Mouse (Mus musculus): ENCODE results near the gene Plppr1. TPM values are rescaled to one million over a fixed set of nuclear protein-coding genes. Genes with fewer than 3 reads are reported as not detected.
"Not testable (repeated sequence)": the region's sequence is repeated elsewhere in the genome, so short reads cannot be mapped to it uniquely, and the experiment has no call there.

Gene Plppr1
- polyA plus RNA-seq, 1 experiment from 2014 or later = 5.0 TPM

DNA sequence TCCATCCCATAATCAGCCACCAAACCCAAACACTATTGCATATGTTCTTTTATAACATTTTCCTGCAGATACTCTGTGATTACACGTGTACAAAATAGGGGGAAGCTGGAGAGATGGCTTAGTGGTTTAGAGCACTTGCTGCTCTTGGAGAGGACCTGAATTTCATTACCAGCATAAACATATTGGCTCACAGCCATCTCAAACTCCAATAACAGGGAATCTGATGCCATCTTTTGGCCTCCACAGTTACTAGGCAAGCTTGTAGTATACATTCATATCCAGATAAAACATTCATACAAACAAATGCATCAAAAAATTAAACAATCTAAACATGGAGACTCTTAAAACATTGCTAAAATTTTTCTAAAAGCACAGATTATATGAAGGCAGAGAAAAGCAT lies 240.5 kb downstream of the Plppr1 start:
- no peaks in the 10 kb centered on the region for H3K4me1 ChIP-seq (replicated peaks)
- ATAC-seq (replicated peaks; ENCODE audit: insufficient number of reproducible peaks, insufficient read depth, low FRiP score, low read depth) = no peak
- H3K4me2 ChIP-seq = no peak overlapping the region
- H3K9ac ChIP-seq = no peak overlapping the region
- no peaks in the 10 kb centered on the region for H3K27me3 ChIP-seq
- H3K4me3 ChIP-seq = no peak overlapping the region
- no peaks in the 10 kb centered on the region for H3K9me3 ChIP-seq (replicated peaks)
- no peak overlapping the region for H3K27ac ChIP-seq
- 41% methylated on average over 1 of the region's 1 CpGs for WGBS
- H3K36me3 ChIP-seq = no peaks in the 10 kb centered on the region

DNA sequence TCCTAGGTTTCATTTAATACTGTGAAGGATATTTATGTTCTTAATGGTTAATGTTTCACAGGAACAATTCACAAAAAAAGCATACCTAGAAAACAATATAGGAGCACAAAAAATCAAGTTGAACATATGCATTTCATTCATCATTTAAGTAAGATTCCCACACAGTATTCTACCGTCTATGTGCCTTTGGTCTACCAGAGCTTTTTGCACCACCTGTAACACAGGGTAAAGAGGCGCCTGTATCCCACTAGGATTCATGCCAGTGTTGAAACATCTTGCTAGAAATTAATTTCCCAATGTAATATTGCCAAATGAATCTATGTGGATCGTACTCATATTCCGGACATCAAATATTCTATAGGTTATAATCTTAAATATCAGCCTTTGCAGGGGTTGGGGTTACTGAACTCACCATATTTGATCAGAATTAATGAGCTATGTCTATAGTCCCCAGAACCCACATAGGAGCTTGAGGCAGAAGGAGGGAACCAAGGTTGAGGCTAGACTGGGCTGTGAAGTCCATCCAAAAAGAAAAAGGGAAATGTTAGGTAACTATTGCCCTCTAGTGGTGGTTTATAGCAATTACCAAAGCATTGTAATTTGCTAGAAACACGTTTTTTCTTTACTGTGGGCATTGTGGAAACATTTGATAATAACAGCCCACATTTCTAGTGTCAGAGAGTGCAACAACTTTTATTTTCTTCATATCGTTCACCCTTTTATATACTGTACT lies 263.0 kb downstream of the Plppr1 start:
- 53% methylated on average over 6 of the region's 6 CpGs for WGBS

DNA sequence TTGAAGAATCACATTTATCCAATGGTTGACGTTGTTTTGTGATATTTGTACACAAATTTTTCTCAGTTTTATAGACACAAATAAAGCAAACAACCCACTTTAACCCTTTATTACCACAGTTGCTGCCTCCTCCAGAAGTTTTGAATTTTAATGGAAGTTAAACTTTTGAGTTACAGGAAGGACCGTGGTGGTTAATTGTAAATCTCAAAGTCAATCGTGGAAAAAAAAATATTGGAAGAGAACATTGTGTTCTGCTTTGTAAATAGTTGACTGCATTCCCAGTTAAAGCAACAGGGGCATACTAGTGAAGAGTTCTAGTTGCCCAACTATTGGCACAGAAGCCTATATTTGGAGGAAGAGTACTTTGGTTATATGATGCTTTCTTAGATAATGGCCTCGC lies 278.9 kb downstream of the Plppr1 start:
- H3K4me2 ChIP-seq; H3K36me3 ChIP-seq; H3K27me3 ChIP-seq; H3K4me1 ChIP-seq (replicated peaks); H3K9me3 ChIP-seq (replicated peaks); ATAC-seq (replicated peaks; ENCODE audit: insufficient number of reproducible peaks, insufficient read depth, low FRiP score, low read depth); H3K9ac ChIP-seq; H3K27ac ChIP-seq; H3K4me3 ChIP-seq: not testable (repeated sequence)
- 78% methylated on average over 3 of the region's 4 CpGs for WGBS

More for the DNA sequence above, 263.0 kb downstream of the Plppr1 start:
- no peak for ATAC-seq (replicated peaks; ENCODE audit: insufficient number of reproducible peaks, insufficient read depth, low FRiP score, low read depth)
- Histone ChIP-seq H3K9ac (no peak overlapping the region), H3K27me3 (no peaks in the 10 kb centered on the region), H3K4me1 (replicated peaks) (no peaks in the 10 kb centered on the region), H3K4me2 (no peak overlapping the region), H3K36me3 (no peaks in the 10 kb centered on the region), H3K9me3 (replicated peaks) (no peaks in the 10 kb centered on the region), H3K27ac (no peak overlapping the region), H3K4me3 (no peak overlapping the region)

DNA sequence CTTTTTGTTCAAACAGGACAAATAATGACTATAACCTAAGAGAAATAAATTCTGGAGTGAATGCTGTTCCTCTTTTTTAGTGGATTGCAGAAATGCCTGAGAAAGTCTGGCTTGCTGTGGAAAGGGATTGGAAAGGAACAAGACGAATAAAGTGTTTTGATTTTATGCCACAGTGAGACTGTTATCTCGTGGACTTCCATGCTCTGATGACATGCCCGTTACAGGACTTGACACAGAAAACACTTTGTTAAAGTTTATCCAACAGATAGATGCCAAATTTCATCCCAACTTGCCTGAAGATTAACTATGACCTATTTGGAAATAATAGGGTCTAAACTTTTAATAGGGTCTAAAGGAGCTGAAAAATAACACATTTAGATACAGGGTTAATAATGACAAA lies 281.0 kb downstream of the Plppr1 start:
- not testable (repeated sequence) for H3K27ac ChIP-seq; H3K9ac ChIP-seq; H3K27me3 ChIP-seq; H3K4me2 ChIP-seq; ATAC-seq (replicated peaks; ENCODE audit: insufficient number of reproducible peaks, insufficient read depth, low FRiP score, low read depth); H3K9me3 ChIP-seq (replicated peaks); H3K4me1 ChIP-seq (replicated peaks); H3K36me3 ChIP-seq; H3K4me3 ChIP-seq
- 42% methylated on average over 3 of the region's 3 CpGs for WGBS

DNA sequence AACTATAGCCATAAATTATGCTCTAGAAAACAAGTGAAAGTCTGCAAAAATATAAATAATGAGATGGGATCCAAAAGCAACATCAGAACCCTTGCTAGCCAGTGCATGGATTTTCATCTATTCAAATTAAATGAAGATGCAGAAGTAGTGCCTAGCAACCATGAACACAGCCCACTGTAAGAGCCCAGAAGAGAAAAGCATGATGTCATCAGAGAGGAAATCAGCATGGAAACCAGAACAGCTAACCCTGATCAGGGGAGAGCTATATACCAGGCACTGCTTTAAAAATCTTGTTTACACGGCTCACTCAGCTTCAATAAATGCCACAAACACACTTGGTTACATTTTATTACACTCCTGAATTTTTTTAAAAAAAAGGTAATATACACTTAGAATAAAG lies 288.9 kb downstream of the Plppr1 start:
- H3K27me3 ChIP-seq; H3K27ac ChIP-seq; H3K4me3 ChIP-seq; H3K9ac ChIP-seq; H3K4me1 ChIP-seq (replicated peaks); H3K36me3 ChIP-seq; ATAC-seq (replicated peaks; ENCODE audit: insufficient number of reproducible peaks, insufficient read depth, low FRiP score, low read depth); H3K9me3 ChIP-seq (replicated peaks); H3K4me2 ChIP-seq: not testable (repeated sequence)
- 65% methylated on average over 1 of the region's 1 CpGs for WGBS

DNA sequence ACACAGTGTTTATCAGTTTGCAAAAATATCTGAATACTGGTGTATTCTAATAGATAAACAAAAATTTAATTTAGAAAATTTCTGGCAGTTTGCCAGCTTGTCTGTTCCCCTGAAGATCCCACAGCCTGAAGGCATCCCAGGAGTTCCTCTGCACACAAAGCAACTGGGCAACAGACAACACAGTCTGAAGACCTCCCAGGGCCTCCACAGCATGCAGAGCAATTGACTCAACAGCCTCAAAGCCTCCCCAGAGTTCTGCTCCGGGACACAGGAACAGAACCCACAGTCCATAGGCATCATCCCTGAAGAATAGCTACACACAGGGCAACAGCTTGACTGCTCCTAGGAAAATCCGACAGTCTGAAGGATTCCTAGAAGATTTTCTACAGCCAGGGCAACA lies 289.6 kb downstream of the Plppr1 start:
- H3K9ac ChIP-seq = no peak overlapping the region
- H3K9me3 ChIP-seq (replicated peaks) = no peaks in the 10 kb centered on the region

DNA sequence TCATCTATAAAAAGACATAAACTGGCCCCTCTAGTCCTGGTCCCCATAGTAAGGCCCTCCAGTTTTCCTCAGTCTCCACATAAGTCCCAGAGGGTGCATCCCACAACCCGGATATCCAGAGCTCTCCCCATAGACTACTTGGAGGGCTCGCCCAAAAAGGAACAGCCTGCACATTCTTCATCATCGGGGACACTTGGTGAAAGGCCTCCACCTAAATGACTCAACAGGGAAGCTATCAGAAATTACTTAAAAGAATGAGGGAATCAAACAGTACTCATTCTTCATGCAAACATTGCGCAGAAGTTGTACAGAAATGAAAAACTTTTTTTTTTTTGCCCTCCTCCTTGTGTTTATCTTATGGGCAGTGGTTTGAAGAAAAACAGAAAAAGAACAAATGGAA lies 291.4 kb downstream of the Plppr1 start:
- H3K4me3 ChIP-seq = no peak overlapping the region
- H3K36me3 ChIP-seq = no peaks in the 10 kb centered on the region
- no peaks in the 10 kb centered on the region for H3K4me1 ChIP-seq (replicated peaks)
- WGBS = 82% methylated on average over 4 of the region's 4 CpGs
- H3K27me3 ChIP-seq = no peaks in the 10 kb centered on the region
- no peak overlapping the region for H3K4me2 ChIP-seq
- H3K9me3 ChIP-seq (replicated peaks) = no peaks in the 10 kb centered on the region
- no peak overlapping the region for H3K9ac ChIP-seq
- ATAC-seq (replicated peaks; ENCODE audit: insufficient number of reproducible peaks, insufficient read depth, low FRiP score, low read depth) = no peak
- no peak overlapping the region for H3K27ac ChIP-seq

More for the DNA sequence above, 289.6 kb downstream of the Plppr1 start:
- no peaks in the 10 kb centered on the region for H3K36me3 ChIP-seq
- H3K4me1 ChIP-seq (replicated peaks) = no peaks in the 10 kb centered on the region
- no peak overlapping the region for H3K4me3 ChIP-seq
- no peak overlapping the region for H3K27ac ChIP-seq
- H3K27me3 ChIP-seq = no peaks in the 10 kb centered on the region
- 71% methylated on average over 2 of the region's 2 CpGs for WGBS
- H3K4me2 ChIP-seq = no peak overlapping the region
- ATAC-seq (replicated peaks; ENCODE audit: insufficient number of reproducible peaks, insufficient read depth, low FRiP score, low read depth) = no peak

DNA sequence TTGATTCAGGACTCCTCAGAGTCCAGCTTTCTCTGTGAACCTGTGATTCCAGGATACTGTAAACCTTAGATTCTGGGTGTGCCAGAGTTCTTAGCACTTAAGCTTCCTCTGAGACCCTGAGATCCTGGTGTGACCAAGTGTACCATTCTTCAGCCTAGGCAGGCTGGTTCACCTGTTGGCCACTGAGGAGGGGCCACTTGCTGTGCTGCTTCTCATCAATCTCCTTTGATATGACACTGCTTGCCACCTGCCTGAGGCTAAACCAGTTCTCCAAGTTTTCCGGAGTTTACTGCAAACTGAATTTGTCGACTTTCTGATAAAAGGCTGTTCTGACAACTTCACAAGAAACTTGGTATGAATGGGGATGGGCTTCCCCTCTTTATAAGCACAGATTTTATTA lies 298.0 kb downstream of the Plppr1 start:
- H3K27ac ChIP-seq = no peak overlapping the region

DNA sequence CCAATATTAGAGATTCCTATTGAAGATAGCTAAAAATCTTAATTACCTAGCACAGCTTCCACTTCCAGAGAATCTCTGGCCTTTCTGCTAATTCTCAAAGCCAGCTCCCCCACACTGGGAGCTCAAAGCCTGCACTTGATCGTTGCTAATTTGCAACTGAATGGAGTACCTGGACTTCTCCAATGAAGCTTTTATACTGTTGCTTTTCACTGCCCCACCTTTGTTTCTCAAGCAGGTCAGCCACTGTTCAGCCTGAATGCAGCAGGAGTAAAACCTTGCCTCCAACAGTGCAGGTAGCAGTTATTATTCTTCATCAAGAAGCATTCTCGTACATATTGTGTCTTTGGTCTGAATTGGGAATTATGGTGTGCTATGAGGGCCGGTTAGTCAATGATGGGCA lies 309.0 kb downstream of the Plppr1 start:
- H3K4me2 ChIP-seq; H3K36me3 ChIP-seq; H3K27ac ChIP-seq; H3K9me3 ChIP-seq (replicated peaks); ATAC-seq (replicated peaks; ENCODE audit: insufficient number of reproducible peaks, insufficient read depth, low FRiP score, low read depth); H3K27me3 ChIP-seq; H3K4me3 ChIP-seq; H3K9ac ChIP-seq; H3K4me1 ChIP-seq (replicated peaks): not testable (repeated sequence)
- 77% methylated on average over 3 of the region's 3 CpGs for WGBS

More for the DNA sequence above, 298.0 kb downstream of the Plppr1 start:
- H3K4me3 ChIP-seq = no peak overlapping the region
- H3K9ac ChIP-seq = no peak overlapping the region
- H3K9me3 ChIP-seq (replicated peaks) = no peaks in the 10 kb centered on the region
- no peaks in the 10 kb centered on the region for H3K27me3 ChIP-seq
- no peak overlapping the region for H3K4me2 ChIP-seq
- ATAC-seq (replicated peaks; ENCODE audit: insufficient number of reproducible peaks, insufficient read depth, low FRiP score, low read depth) = no peak
- WGBS = 52% methylated on average over 2 of the region's 2 CpGs
- H3K36me3 ChIP-seq = no peaks in the 10 kb centered on the region
- H3K4me1 ChIP-seq (replicated peaks) = no peaks in the 10 kb centered on the region

DNA sequence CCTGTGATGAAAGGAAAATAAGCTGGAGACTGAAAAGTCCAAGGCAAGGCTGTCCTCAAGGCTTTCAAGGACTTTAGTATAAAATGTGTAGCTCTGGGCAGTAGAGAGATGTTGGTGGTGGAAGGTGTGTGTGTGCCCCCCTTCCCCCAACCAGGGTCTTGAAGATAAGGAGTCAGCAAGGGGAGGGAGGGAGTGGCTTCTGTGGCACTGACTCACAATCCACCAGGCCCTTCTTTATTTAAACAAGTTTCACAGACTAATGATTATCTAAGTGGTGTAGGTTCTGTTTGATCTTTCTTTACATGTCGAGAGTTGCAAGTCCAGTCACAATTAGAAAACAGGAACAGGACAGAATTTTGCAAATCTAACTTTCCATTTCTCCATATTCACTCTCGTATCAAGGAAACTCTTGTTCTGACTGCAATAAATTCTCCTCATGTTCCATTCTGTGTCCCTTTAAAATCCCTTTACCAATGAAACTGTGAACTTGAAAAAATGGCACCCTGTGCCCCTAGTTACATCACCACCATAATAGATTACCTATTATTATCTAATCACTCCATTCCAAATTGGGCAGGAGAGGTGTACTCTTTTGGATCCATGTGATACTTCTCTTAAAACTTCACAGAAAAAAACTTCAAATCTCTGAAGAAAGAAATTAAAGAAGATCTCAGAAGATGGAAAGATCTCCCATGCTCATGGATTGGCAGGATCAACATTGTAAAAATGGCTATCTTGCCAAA lies 324.7 kb downstream of the Plppr1 start:
- WGBS = 75% methylated on average over 2 of the region's 2 CpGs
- not testable (repeated sequence) for H3K36me3 ChIP-seq; ATAC-seq (replicated peaks; ENCODE audit: insufficient number of reproducible peaks, insufficient read depth, low FRiP score, low read depth); H3K27ac ChIP-seq; H3K4me2 ChIP-seq; H3K4me1 ChIP-seq (replicated peaks); H3K9me3 ChIP-seq (replicated peaks); H3K9ac ChIP-seq; H3K27me3 ChIP-seq; H3K4me3 ChIP-seq

DNA sequence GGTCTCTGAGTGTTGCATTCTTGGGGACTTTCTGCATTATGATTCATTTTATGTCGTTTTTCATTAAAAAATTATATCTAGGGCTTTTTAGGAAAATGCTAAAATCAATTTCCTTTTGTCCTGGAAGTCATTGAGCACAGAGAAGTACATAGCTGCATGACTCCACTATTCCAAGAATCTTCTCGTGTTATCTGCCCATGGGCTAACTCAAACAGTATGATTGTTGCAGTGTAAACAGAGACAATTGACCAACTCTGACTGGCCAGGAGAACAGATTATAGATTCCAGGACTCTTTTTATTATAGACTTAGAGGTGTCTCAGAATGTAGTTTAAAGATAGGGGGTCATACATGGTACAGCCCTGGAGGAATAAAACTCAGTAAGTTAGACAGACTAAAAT lies 327.8 kb downstream of the Plppr1 start:
- no peak overlapping the region for H3K9ac ChIP-seq

More for the DNA sequence above, 327.8 kb downstream of the Plppr1 start:
- Histone ChIP-seq H3K27ac (no peak overlapping the region), H3K4me1 (replicated peaks) (no peaks in the 10 kb centered on the region), H3K36me3 (no peaks in the 10 kb centered on the region), H3K4me2 (no peak overlapping the region), H3K4me3 (no peak overlapping the region), H3K27me3 (no peaks in the 10 kb centered on the region), H3K9me3 (replicated peaks) (no peaks in the 10 kb centered on the region)
- 30% methylated on average over 2 of the region's 2 CpGs for WGBS
- ATAC-seq (replicated peaks; ENCODE audit: insufficient number of reproducible peaks, insufficient read depth, low FRiP score, low read depth) = no peak
